Mouse (Mus musculus) CH12.LX (cell line): Measurements from ENCODE around the gene Plekha4. TPM values are rescaled to one million over a fixed set of nuclear protein-coding genes. Genes with fewer than 3 reads are reported as not detected.

ENCODE experiments used
- DNase-seq: peaks from one replicate; pipeline ENCODE4 v3.0.0-alpha.2; 2013; ENCODE audit errors: extremely low read depth
- H3K27ac ChIP-seq: 2 replicates; pipeline ENCODE4 v1.5.1; 2012; ENCODE audit warnings: low read depth, mild to moderate bottlenecking, control low read depth, moderate library complexity; ENCODE audit not compliant: insufficient read depth
- H3K27me3 ChIP-seq: replicated peaks from 2 replicates; pipeline ENCODE3; 2012; ENCODE audit warnings: inconsistent platforms
- H3K36me3 ChIP-seq, 2 experiments: replicated peaks in 1 of 2; 2 replicates each; pipeline versions ENCODE3 to v1.6.1; 2012; ENCODE audit warnings: inconsistent platforms in 1 of 2, low read length in 1 of 2, mild to moderate bottlenecking in 1 of 2, mixed read lengths in 1 of 2, moderate library complexity in 1 of 2; ENCODE audit not compliant: control insufficient read depth in 1 of 2, insufficient read depth in 1 of 2
- H3K4me1 ChIP-seq, 2 experiments: 2 replicates each; pipeline ENCODE4 v1.6.1; 2012; ENCODE audit warnings: inconsistent platforms in 1 of 2, moderate library complexity in 1 of 2; ENCODE audit not compliant: insufficient read depth in 2 of 2, control insufficient read depth in 1 of 2
- H3K4me2 ChIP-seq: 2 replicates; pipeline ENCODE4 v1.6.1; 2012; ENCODE audit warnings: low read depth, mild to moderate bottlenecking, control low read depth; ENCODE audit not compliant: poor library complexity, insufficient read depth, severe bottlenecking
- H3K4me3 ChIP-seq, 3 experiments: fragments of 150-350 bp in 1 of 3; sonication (generic) in 1 of 3; replicated peaks in 1 of 3; 2 replicates each; pipeline versions ENCODE3 to v1.5.1; 2011 to 2012; ENCODE audit warnings: low read depth in 2 of 3, low read length in 2 of 3, mild to moderate bottlenecking in 2 of 3, moderate library complexity in 2 of 3, control low read depth in 1 of 3, improper control_type of control experiment in 1 of 3, inconsistent platforms in 1 of 3, mixed read lengths in 1 of 3; ENCODE audit not compliant: poor library complexity in 1 of 3
- H3K79me2 ChIP-seq: replicated peaks from 2 replicates; pipeline ENCODE4 v1.6.1; 2012; ENCODE audit warnings: mild to moderate bottlenecking, moderate library complexity; ENCODE audit not compliant: control insufficient read depth, poor library complexity, insufficient read depth, severe bottlenecking; ENCODE audit errors: extremely low read depth
- H3K9ac ChIP-seq: 2 replicates; pipeline ENCODE4 v1.6.1; 2012; ENCODE audit warnings: low read depth, mild to moderate bottlenecking, control low read depth, moderate library complexity; ENCODE audit not compliant: insufficient read depth
- H3K9me3 ChIP-seq: replicated peaks from 2 replicates; pipeline ENCODE3; 2012; ENCODE audit warnings: low read length, inconsistent platforms, mixed read lengths
- CHD1 ChIP-seq: IDR thresholded peaks from 2 replicates; pipeline ENCODE4 v1.6.1; 2012; ENCODE audit warnings: low read depth, low read length, improper control_type of control experiment, inconsistent platforms
- ELF1 ChIP-seq: IDR thresholded peaks from 2 replicates; pipeline ENCODE4 v1.6.1; 2014; ENCODE audit warnings: low read depth, mild to moderate bottlenecking, inconsistent platforms, low read length, improper control_type of control experiment
- EP300 ChIP-seq: IDR thresholded peaks from 2 replicates; pipeline ENCODE4 v1.6.1; 2011; ENCODE audit warnings: low read length, improper control_type of control experiment
- ETS1 ChIP-seq: conservative IDR thresholded peaks from 2 replicates; pipeline ENCODE4 v1.6.1; 2012; ENCODE audit warnings: low read depth, mild to moderate bottlenecking, inconsistent platforms, low read length, improper control_type of control experiment, moderate library complexity
- GABPA ChIP-seq: IDR thresholded peaks from 2 replicates; pipeline ENCODE4 v1.6.1; 2012; ENCODE audit warnings: low read depth, low read length, improper control_type of control experiment, inconsistent platforms; ENCODE audit not compliant: insufficient replicate concordance
- JUND ChIP-seq: conservative IDR thresholded peaks from 2 replicates; pipeline ENCODE4 v1.6.1; 2011; ENCODE audit warnings: low read depth, low read length, improper control_type of control experiment
- MAFK ChIP-seq: IDR thresholded peaks from 2 replicates; pipeline ENCODE4 v1.6.1; 2011; ENCODE audit warnings: low read length, improper control_type of control experiment; ENCODE audit not compliant: insufficient replicate concordance
- MEF2A ChIP-seq: IDR thresholded peaks from 2 replicates; pipeline ENCODE4 v1.6.1; 2014; ENCODE audit warnings: low read depth, mild to moderate bottlenecking, inconsistent platforms, low read length, improper control_type of control experiment, borderline replicate concordance
- NELFE ChIP-seq: IDR thresholded peaks from 2 replicates; pipeline ENCODE4 v1.6.1; 2011; ENCODE audit warnings: low read depth, low read length, improper control_type of control experiment
- NRF1 ChIP-seq: IDR thresholded peaks from 2 replicates; pipeline ENCODE4 v1.6.1; 2014; ENCODE audit warnings: low read depth, mild to moderate bottlenecking, inconsistent platforms, low read length, improper control_type of control experiment, moderate library complexity
- POLR2A ChIP-seq: IDR thresholded peaks from 2 replicates; pipeline ENCODE4 v1.6.1; 2011; ENCODE audit warnings: low read depth, mild to moderate bottlenecking, improper control_type of control experiment, low read length
- POLR2AphosphoS2 ChIP-seq: IDR thresholded peaks from 2 replicates; pipeline ENCODE4 v1.6.1; 2011; ENCODE audit warnings: low read depth, low read length, improper control_type of control experiment
- RCOR1 ChIP-seq: conservative IDR thresholded peaks from 2 replicates; pipeline ENCODE4 v1.6.1; 2012; ENCODE audit warnings: low read depth, mild to moderate bottlenecking, inconsistent platforms, low read length, improper control_type of control experiment
- TCF12 ChIP-seq: IDR thresholded peaks from 2 replicates; pipeline ENCODE4 v1.6.1; 2014; ENCODE audit warnings: low read depth, mild to moderate bottlenecking, inconsistent platforms, low read length, improper control_type of control experiment
- ZKSCAN1 ChIP-seq: IDR thresholded peaks from 2 replicates; pipeline ENCODE4 v1.6.1; 2012; ENCODE audit warnings: low read depth, inconsistent platforms, low read length, improper control_type of control experiment, borderline replicate concordance
- dilution Hi-C: fragments of 300-500 bp; cut with MboI; formaldehyde crosslinking; loops from 2 replicates; pipeline ENCODE4 v1.14.3; 2020; ENCODE audit warnings: low sequenced_read_pairs; ENCODE audit not compliant: extremely low pct_unique_long_range_greater_than_20kb, extremely low pct_ligation_motif_present
- in situ Hi-C: fragments of 300-500 bp; cut with MboI; formaldehyde crosslinking; loops from 3 replicates; pipeline ENCODE4 v1.14.3; 2019; ENCODE audit warnings: low sequenced_read_pairs, low pct_ligation_motif_present, low pct_unique_long_range_greater_than_20kb, mixed read lengths
- polyA plus RNA-seq: library from polyadenylated mRNA; unstranded; fragments of >175 nt; gene quantifications from 2 replicates; pipeline ENCODE4 v1.2.1, GENCODE M21; 2012; ENCODE audit warnings: low read depth; ENCODE audit not compliant: insufficient read length
- total RNA-seq, 2 experiments: library from RNA; depleted of rRNA; stranded (reverse); fragments of 300-350 nt in 1 of 2; fragments of >200 nt in 1 of 2; gene quantifications; 2 replicates each; pipeline ENCODE4 v1.2.3; 2012 to 2014

Gene Plekha4
- total and polyA plus RNA-seq, 3 experiments: 0.25 to 0.90 (median 0.28) TPM

GRCm38 (mm10) chr7:45585923-45586322 is 59.8 kb downstream of the Plekha4 start:
- in situ Hi-C loops: loop anchor here (10.0 kb wide), 1 partner anchor 61 kb away; the partner anchor contains the start of genes Plekha4 and Ppp1r15a
- TF ChIP-seq TCF12 (no peak), ELF1 (no peak), GABPA (no peak), EP300 (no peak), MAFK (no peak), MEF2A (no peak), RCOR1 (no peak), ZKSCAN1 (no peak), NRF1 (no peak), ETS1 (no peak)
- peaks cover 22 to 73% of the 10 kb centered on the region in 2 experiments for H3K36me3 ChIP-seq

DNA sequence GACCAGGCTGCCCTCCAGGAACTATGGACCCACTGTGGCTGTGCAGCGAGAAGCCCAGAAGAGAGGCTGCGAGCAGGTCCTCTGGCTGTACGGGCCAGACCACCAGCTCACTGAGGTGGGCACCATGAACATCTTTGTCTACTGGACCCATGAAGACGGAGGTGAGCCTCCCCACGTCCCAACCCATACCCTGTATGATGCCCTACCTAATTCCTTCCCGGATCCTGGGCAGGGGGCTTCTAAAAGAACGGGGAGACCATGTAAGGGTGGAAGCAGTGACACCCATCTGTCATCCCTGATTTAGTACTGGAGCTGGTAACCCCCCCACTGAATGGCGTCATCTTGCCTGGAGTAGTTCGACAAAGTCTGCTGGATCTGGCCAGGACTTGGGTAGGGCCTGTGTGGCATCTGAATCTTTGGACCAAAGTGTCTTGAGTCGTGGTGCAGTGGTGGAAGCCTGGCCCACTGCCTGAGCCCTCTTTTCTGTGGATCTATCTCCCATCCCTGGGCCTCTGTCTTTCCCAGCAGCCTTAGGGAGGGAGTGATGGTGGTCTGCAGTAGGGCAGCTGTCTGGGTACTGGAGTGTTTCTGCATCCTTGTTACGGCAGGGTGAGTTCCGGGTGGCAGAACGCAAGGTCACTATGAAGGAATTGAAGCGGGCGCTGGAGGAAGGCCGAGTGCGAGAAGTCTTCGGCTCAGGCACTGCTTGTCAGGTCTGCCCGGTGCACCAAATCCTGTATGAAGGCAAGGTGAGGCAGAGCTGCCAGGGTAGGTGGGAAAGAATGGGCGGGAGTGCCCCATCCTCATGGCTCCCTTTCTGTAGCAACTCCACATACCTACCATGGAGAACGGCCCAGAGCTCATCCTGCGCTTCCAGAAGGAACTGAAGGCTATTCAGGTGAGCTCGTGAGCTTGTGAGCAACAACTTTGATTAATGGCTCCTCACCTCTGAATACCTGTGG is 61.8 kb downstream of the Plekha4 start:
- dilution Hi-C loops (no loop called here), in situ Hi-C loops (loop anchor here (10.0 kb wide), 1 partner anchor 63 kb away; the partner anchor contains the start of genes Plekha4 and Ppp1r15a)
- H3K4me3 ChIP-seq: no peak overlapping the region
- H3K4me2 ChIP-seq: no peak overlapping the region
- peaks cover 0 to 28% of the 10 kb centered on the region in 2 experiments; a peak in 3 of 4 replicates for H3K4me1 ChIP-seq
- H3K9me3 ChIP-seq: no peaks in the 10 kb centered on the region
- no peaks in the 10 kb centered on the region for H3K27me3 ChIP-seq
- no peak overlapping the region for H3K27ac ChIP-seq
- H3K36me3 ChIP-seq: peaks cover 22 to 60% of the 10 kb centered on the region in 2 experiments
- H3K79me2 ChIP-seq: no peaks in the 10 kb centered on the region
- no peak overlapping the region for H3K9ac ChIP-seq
- TF ChIP-seq NELFE: no peak
- TF ChIP-seq POLR2A: no peak
- TF ChIP-seq JUND: no peak
- TF ChIP-seq POLR2AphosphoS2: no peak
- TF ChIP-seq CHD1: no peak
- no peak for DNase-seq

More at GRCm38 (mm10) chr7:45585923-45586322, 59.8 kb downstream of the Plekha4 start:
- dilution Hi-C loops: no loop called here
- Histone ChIP-seq H3K27ac (no peak overlapping the region), H3K4me2 (no peak overlapping the region), H3K9ac (no peak overlapping the region), H3K4me3 (no peak overlapping the region), H3K27me3 (no peaks in the 10 kb centered on the region), H3K9me3 (no peaks in the 10 kb centered on the region), H3K79me2 (no peaks in the 10 kb centered on the region), H3K4me1 (peaks cover 0 to 14% of the 10 kb centered on the region in 2 experiments; a peak in 2 of 4 replicates)
- DNase-seq: no peak
